Comparison of ENCODE assay signal across 14 mouse cellular contexts in genomic region chr6:97612861-97613260, GRCm38 (mm10).
"Had no signal": no experiment of that assay in that cellular context is flagged by ENCODE, and none has a peak within 500 bp of the region (broad histone marks: within the 10 kb centered on the region; RNA-seq: fewer than 3 reads in every experiment).

No protein-coding gene starts in this region.

- H3K36me3 ChIP-seq: kidney, embryonic 15.5 days; limb, embryonic 10.5 days; liver, embryonic 15.5 days; neural tube, embryonic 12.5 days had no signal

- ATAC-seq: lung, postnatal 0 days had no signal

- H3K9ac ChIP-seq: kidney, embryonic 15.5 days; liver, embryonic 15.5 days; neural tube, embryonic 12.5 days had no signal

- H3K4me3 ChIP-seq: kidney, embryonic 15.5 days; limb, embryonic 10.5 days; liver, embryonic 15.5 days; neural tube, embryonic 12.5 days had no signal

- H3K27ac ChIP-seq: kidney, embryonic 15.5 days; limb, embryonic 10.5 days; liver, embryonic 15.5 days; neural tube, embryonic 12.5 days had no signal

- H3K9me3 ChIP-seq: kidney, embryonic 15.5 days; limb, embryonic 10.5 days; liver, embryonic 15.5 days; neural tube, embryonic 12.5 days had no signal

- H3K4me2 ChIP-seq: kidney, embryonic 15.5 days; liver, embryonic 11.5 days; liver, embryonic 15.5 days; neural tube, embryonic 12.5 days had no signal

- DNase-seq: kidney, postnatal 14 days; lung, adult 2 months; lung, postnatal 36 days; midbrain, embryonic 14.5 days; right cerebral cortex, postnatal 4 days; spleen, adult 18-20 months; thymus, adult 18-20 months; thymus, postnatal 14 days had no signal

- H3K27me3 ChIP-seq: neural tube, embryonic 12.5 days had no signal
